Mouse (Mus musculus) limb, embryonic 13.5 days (tissue): ENCODE measurements around the gene Lysmd3. TPM values are rescaled to one million over a fixed set of nuclear protein-coding genes. Genes with fewer than 3 reads are reported as not detected.
"Not testable (repeated sequence)": the region's sequence is repeated elsewhere in the genome, so short reads cannot be mapped to it uniquely, and the experiment has no call there.

Experiments
- ATAC-seq: fragments of 200-750 bp; cut with Nextera tagmentation; 2 replicates; pipeline ENCODE4 v1.8.0; 2017; ENCODE audit warnings: low read depth, moderate number of reproducible peaks, moderate TSS enrichment; ENCODE audit not compliant: low FRiP score
- H3K27ac ChIP-seq: fragments of 300-500 bp; sonication (generic); 2 replicates; pipeline ENCODE4 v1.5.1; 2015; ENCODE audit warnings: inconsistent platforms, mild to moderate bottlenecking, moderate library complexity
- H3K27me3 ChIP-seq: fragments of 300-500 bp; sonication (generic); 2 replicates; pipeline ENCODE4 v1.6.1; 2015; ENCODE audit warnings: mild to moderate bottlenecking, inconsistent platforms
- H3K36me3 ChIP-seq: fragments of 300-500 bp; sonication (generic); 2 replicates; pipeline ENCODE4 v1.6.1; 2015; ENCODE audit warnings: inconsistent platforms, mild to moderate bottlenecking, moderate library complexity
- H3K4me1 ChIP-seq: fragments of 300-500 bp; sonication (generic); 2 replicates; pipeline ENCODE4 v1.6.1; 2015; ENCODE audit warnings: inconsistent platforms
- H3K4me2 ChIP-seq: fragments of 300-500 bp; sonication (generic); replicated peaks from 2 replicates; pipeline ENCODE4 v1.6.1; 2015; ENCODE audit warnings: inconsistent platforms, mild to moderate bottlenecking, moderate library complexity
- H3K4me3 ChIP-seq: fragments of 300-500 bp; sonication (generic); 2 replicates; pipeline ENCODE4 v1.5.1; 2015; ENCODE audit warnings: moderate library complexity, mild to moderate bottlenecking, inconsistent platforms
- H3K9ac ChIP-seq: fragments of 300-500 bp; sonication (generic); 2 replicates; pipeline ENCODE4 v1.6.1; 2015; ENCODE audit warnings: mild to moderate bottlenecking, inconsistent platforms
- H3K9me3 ChIP-seq: fragments of 300-500 bp; sonication (generic); 2 replicates; pipeline ENCODE4 v1.6.1; 2016; ENCODE audit warnings: inconsistent platforms
- WGBS: fragments of 180-500 bp; shearing (Covaris S2); methylation state at CpG from one replicate; pipeline ENCODE4 v1.1.7; 2015; 5-methylcytosine and 5-hydroxymethylcytosine counted together
- polyA plus RNA-seq: library from polyadenylated mRNA; unstranded; fragments of >200 nt; fragmentation: Nextera tagmentation; extraction: Ambion mirVana; gene quantifications from 2 replicates; pipeline ENCODE4 v1.2.1, GENCODE M21; 2015

Gene Lysmd3
- 29.5 and 31.2 TPM in 2 replicates for polyA plus RNA-seq

DNA sequence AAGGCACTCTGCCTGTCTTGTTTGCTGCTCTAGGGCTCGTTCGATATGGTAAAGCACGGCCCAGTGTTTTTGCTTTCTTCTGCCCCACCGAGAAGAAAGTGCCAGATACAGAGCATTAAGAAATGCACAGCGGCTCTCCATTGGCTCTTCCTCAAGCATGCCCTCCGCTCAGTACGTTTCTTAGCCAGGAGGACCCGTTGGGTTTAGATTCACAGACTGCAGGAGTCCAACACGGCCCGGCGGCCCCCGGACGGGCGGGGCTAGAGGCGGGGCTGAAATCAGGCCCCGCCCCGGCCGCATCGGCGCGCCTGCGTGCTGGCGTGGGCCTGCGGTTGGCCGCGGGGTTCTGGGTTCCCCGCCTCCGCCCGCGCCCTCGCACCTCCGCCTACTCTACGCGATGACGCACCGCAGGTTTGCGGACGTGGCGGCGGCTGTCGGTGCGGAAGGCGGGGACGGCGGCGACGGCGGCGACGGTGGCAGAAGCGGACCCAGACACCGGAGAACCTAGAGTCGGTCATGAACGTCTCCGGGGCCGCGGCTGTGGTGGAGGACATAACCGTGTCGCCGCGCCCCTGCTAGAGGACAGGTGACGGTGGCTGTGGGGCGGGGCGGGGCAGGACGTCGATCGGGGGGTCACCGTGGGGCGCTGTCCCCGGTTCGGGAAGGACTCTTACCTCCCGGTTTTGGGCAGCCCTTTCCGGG is at the start of gene Lysmd3:
TSS of gene Lysmd3 (plus strand) at position 313 of the 702 bp plus-strand sequence.
- peak within 1 kb of the TSS; percentile 79 for H3K27ac ChIP-seq
- H3K4me1 ChIP-seq: peaks cover 14% of the 10 kb centered on the region
- H3K9ac ChIP-seq: peak within 1 kb of the TSS; percentile 82
- under 1% methylated on average over 72 of the region's 73 CpGs for WGBS
- peak; percentile 99 for ATAC-seq
- peaks cover 4% of the 10 kb centered on the region; the same call in 1 of the 2 replicates for H3K36me3 ChIP-seq
- H3K27me3 ChIP-seq: no peaks in the 10 kb centered on the region
- peak within 1 kb of the TSS; percentile 72 for H3K4me2 ChIP-seq
- H3K4me3 ChIP-seq: peak within 1 kb of the TSS; percentile 78
- no peaks in the 10 kb centered on the region for H3K9me3 ChIP-seq

DNA sequence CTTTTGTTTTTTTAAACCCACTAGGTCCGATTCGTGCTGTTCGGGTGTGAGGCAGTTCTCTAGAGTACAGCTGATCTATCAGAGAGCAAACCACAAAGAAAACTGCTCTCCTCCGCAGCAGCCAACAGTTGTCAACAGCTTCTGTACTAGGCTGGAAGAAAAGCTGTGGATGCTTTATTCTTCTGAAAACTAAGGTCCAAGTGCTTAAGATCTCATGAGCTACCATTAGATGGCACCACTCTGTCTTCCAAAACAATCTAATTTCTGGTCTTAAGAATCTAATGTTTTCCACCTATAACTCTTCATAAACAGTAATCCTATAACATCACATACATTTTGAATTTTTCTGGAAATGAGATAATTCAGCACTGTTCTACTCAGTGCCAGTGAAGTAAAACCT is 47.1 kb upstream of the Lysmd3 start:
- H3K4me3 ChIP-seq: no peak overlapping the region
- no peaks in the 10 kb centered on the region for H3K27me3 ChIP-seq
- ATAC-seq: no peak
- no peak overlapping the region for H3K9ac ChIP-seq
- H3K27ac ChIP-seq: no peak overlapping the region
- 89% methylated on average over 4 of the region's 4 CpGs for WGBS
- H3K4me2 ChIP-seq: no peak overlapping the region
- no peaks in the 10 kb centered on the region for H3K4me1 ChIP-seq
- no peaks in the 10 kb centered on the region for H3K36me3 ChIP-seq
- no peaks in the 10 kb centered on the region for H3K9me3 ChIP-seq

DNA sequence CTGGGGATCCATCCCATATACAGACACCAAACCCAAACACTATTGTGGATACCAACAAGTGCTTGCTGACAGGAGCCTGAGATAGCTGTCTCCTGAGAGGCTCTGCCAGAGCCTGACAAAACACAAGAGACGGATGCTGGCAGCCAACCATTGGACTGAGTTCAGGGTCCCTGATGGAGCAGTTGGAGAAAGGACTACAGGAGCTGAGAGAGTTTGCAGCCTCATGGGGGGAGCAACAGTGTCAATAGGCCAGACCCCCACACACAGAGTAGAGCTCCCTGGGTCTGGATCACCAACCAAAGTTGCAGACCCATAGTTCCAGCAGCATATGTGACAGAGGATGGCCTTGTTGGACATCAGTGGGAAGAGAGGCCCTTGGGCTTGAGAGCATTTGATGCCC is 29.6 kb upstream of the Lysmd3 start:
- H3K9ac ChIP-seq, H3K4me2 ChIP-seq, H3K36me3 ChIP-seq, H3K9me3 ChIP-seq, H3K27ac ChIP-seq, ATAC-seq, H3K4me3 ChIP-seq: not testable (repeated sequence)
- H3K27me3 ChIP-seq: peaks cover 16% of the 10 kb centered on the region
- H3K4me1 ChIP-seq: peaks cover 11% of the 10 kb centered on the region
- WGBS: 89% methylated on average over 1 of the region's 1 CpGs

DNA sequence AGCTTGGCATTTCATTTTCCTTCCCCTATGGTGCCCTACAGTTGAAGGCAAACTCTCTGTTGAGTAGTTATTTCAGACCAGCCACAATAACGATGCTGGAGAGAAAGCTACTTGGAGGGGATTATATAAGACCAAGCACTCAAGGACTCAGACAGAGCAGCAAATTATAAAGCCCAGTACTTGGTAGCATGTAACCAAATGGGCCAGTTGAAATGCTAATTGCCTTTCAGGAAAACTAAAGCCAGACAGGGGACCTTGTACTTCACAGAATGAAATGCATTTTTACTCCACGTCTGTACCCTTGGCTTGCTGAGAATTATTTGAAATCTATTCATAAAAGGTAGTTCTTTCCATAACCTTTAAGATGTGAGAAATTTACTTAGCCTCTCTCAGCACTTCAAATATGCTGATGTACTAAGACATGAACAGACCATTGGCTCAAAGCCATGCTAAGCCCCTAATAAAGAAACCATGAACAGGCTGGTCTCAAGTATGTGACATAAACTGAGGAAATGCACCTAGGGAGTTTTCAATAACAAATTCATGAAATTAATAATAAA is 28.8 kb upstream of the Lysmd3 start:
- Histone ChIP-seq H3K4me1 (peaks cover 16% of the 10 kb centered on the region), H3K4me2 (no peak overlapping the region), H3K36me3 (no peaks in the 10 kb centered on the region), H3K4me3 (no peak overlapping the region), H3K27me3 (peaks cover 24% of the 10 kb centered on the region), H3K9me3 (no peaks in the 10 kb centered on the region), H3K27ac (no peak overlapping the region), H3K9ac (no peak overlapping the region)
- ATAC-seq: no peak
- WGBS: 27% methylated on average over 2 of the region's 2 CpGs

DNA sequence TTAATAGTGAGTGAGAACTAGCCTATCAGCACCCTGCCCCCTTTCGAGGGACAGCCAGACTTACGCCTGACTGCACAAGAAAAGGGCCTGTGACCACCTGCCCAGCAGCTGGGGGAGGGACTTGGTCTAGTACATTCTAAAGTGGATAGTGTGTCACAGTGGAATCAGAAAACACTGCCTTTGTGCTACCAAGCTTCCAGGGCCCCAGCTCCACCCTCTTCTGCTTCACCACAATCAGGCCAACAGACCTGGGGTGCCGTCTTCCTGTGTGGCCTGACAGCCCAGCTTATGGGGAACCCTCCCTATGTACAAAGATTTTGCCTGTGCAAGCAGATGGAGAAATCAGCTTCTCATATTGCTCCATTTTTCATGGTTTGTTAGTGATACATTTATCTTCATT is 28.1 kb upstream of the Lysmd3 start:
- no peak overlapping the region for H3K9ac ChIP-seq
- no peak overlapping the region for H3K4me3 ChIP-seq
- H3K36me3 ChIP-seq: no peaks in the 10 kb centered on the region
- H3K9me3 ChIP-seq: no peaks in the 10 kb centered on the region
- WGBS: 64% methylated on average over 3 of the region's 3 CpGs
- no peak overlapping the region for H3K27ac ChIP-seq
- peaks cover 16% of the 10 kb centered on the region for H3K4me1 ChIP-seq
- H3K27me3 ChIP-seq: peaks cover 30% of the 10 kb centered on the region
- no peak for ATAC-seq
- H3K4me2 ChIP-seq: no peak overlapping the region

DNA sequence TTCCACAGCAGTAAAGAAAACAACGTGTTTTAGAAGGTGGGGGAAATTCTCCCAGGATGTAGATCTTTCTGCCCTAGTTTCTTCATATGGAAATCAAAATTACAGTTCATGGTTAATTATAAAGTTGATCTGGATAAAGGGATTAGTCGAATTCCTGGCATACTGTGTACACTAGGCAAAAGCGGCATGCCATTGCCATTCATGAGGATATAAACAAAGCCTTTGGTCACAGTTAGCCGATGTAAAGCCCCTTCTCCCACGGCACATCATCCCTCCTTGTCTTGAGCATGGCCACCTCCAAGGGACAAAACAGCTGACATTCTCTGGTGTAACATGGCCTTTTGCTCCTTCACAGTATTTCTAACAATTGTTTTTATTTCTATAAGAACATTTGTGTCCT is 26.9 kb upstream of the Lysmd3 start:
- no peaks in the 10 kb centered on the region for H3K36me3 ChIP-seq
- no peak overlapping the region for H3K9ac ChIP-seq
- ATAC-seq: no peak
- no peaks in the 10 kb centered on the region for H3K9me3 ChIP-seq
- no peak overlapping the region for H3K4me3 ChIP-seq
- H3K4me2 ChIP-seq: no peak overlapping the region
- H3K4me1 ChIP-seq: peaks cover 16% of the 10 kb centered on the region
- 75% methylated on average over 5 of the region's 5 CpGs for WGBS
- H3K27me3 ChIP-seq: peaks cover 34% of the 10 kb centered on the region
- no peak overlapping the region for H3K27ac ChIP-seq

DNA sequence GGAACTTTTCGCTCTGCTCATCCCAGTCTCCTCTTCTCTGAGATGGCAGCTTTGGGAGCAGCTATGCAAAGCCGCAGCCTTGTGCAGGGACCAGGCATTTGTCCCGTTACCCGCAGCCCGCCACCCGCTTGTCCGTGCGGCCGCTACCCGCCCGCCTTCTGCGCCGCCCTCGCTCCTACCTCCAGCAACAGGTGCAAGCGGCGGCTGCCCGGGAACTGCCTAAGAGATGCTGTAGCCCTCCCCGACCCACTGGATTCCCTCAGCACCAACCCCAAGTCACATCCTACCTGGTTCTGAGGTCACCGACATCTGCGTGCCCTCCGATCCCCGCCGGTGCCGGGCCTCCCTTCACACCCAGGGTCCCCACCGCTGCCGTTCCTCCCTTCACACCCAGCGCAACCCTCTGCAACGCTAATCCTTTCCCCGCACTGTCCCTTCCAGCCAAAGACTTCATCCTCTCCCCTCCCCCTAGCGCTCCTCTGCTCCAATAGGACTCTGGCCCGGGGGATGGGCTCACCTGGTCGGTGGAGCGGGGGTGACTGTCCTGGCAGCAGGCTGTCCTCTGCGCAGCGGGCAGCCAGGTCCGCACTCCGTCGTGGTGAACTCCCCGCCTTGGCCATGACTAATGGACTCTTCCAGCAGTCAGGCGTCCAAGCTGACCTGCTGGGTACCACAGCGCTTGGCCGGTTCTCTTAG is 24.6 kb upstream of the Lysmd3 start, which contains the start of gene Adgrv1:
TSS of gene Adgrv1 (minus strand) at position 435 of the 696 bp plus-strand sequence.
- WGBS: 1% methylated on average over 42 of the region's 42 CpGs
- peak within 1 kb of the TSS; percentile 56 for H3K9ac ChIP-seq
- no peaks in the 10 kb centered on the region for H3K9me3 ChIP-seq
- H3K36me3 ChIP-seq: no peaks in the 10 kb centered on the region
- H3K27me3 ChIP-seq: peaks cover 34% of the 10 kb centered on the region
- ATAC-seq: peak; percentile 95
- H3K4me3 ChIP-seq: peak within 1 kb of the TSS; percentile 48
- H3K27ac ChIP-seq: no peak within 1 kb of the TSS
- H3K4me1 ChIP-seq: peaks cover 16% of the 10 kb centered on the region
- peak within 1 kb of the TSS; percentile 80 for H3K4me2 ChIP-seq

DNA sequence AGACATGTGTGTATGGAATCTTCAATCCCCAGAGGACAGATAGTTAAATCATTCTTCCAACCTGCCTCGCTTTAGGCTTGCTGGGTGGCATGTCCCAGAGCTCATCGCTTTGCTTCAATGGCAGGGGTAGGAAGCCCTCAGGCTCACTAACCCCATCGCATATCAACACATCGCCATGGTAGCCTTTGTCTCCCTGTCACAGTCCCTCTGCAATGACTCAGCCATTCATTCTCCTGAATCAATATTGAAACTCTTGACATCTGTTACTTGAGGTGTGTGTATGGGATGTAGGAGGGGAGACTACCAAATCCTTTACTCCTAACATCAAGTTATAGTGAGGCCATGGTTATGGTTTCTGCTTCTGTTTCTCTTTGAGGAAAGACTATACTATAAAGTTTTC is 17.8 kb upstream of the Lysmd3 start:
- no peak overlapping the region for H3K4me2 ChIP-seq
- no peak overlapping the region for H3K4me3 ChIP-seq
- no peaks in the 10 kb centered on the region for H3K4me1 ChIP-seq
- no peak overlapping the region for H3K9ac ChIP-seq
- H3K27me3 ChIP-seq: peaks cover 2% of the 10 kb centered on the region
- H3K36me3 ChIP-seq: no peaks in the 10 kb centered on the region
- 46% methylated on average over 4 of the region's 4 CpGs for WGBS
- H3K27ac ChIP-seq: no peak overlapping the region
- no peaks in the 10 kb centered on the region for H3K9me3 ChIP-seq
- no peak for ATAC-seq

DNA sequence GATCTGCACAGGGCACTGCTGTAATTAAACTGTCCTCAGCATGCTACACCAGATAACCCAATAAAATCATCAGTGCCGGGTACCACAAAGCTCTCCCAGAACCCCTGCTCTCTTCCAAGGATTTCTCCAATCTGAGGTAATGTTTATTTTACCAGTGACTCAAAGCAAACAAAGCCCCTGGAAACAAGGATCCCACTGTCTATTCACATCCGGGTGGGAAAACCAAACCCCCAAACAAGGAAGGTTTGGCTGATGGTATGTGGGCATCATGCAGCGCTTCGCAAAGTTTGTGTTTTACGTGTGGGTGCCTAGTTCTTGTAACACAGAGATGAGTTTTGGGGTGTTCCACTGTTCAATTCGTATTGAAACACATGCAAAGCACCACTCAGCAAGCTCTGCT is 16.6 kb upstream of the Lysmd3 start:
- Histone ChIP-seq H3K4me3 (no peak overlapping the region), H3K9ac (no peak overlapping the region), H3K36me3 (no peaks in the 10 kb centered on the region), H3K4me2 (no peak overlapping the region), H3K4me1 (no peaks in the 10 kb centered on the region), H3K27me3 (no peaks in the 10 kb centered on the region), H3K9me3 (no peaks in the 10 kb centered on the region), H3K27ac (no peak overlapping the region; the same call in 1 of the 2 replicates)
- WGBS: 51% methylated on average over 6 of the region's 6 CpGs
- ATAC-seq: no peak

DNA sequence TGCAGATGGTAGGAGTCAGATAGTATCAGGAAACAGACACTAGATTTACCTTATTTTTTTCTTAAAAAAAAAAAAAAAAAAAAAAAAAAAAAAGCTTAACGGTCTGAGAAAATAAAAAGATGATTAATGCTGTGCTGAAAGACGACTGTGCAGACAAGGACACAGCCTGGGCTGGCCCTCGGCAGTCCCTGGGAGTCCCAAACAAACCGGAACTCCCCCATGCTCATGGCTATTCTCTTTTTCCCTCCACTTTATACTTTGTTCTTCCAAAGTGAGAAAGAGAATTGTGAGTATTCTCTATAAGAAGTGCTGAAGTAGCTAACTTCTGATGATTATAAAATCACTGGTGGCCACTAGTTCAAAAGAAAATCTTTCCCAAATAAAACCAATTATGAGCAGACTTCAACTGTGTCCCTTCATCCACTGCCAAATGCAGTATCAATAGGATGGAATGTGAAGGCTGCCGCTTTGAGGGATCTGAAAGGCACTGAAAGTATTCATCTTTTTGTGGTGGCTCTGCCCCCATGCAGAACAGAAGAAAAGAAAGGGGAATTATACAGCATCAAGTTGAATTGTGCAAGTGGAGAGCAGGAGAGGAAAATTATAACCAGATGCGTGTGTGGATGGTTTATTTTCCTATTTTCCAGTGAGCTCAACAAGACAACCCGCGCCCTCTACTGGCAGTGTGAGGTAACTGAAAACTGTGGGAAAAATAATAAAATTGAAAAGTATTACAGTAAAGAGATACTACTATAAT is 16.0 kb upstream of the Lysmd3 start:
- H3K4me1 ChIP-seq: no peaks in the 10 kb centered on the region
- H3K4me3 ChIP-seq: no peak overlapping the region
- no peak overlapping the region for H3K9ac ChIP-seq
- ATAC-seq: peak; percentile 79
- H3K27ac ChIP-seq: no peak overlapping the region
- H3K27me3 ChIP-seq: no peaks in the 10 kb centered on the region
- no peaks in the 10 kb centered on the region for H3K36me3 ChIP-seq
- 6% methylated on average over 8 of the region's 8 CpGs for WGBS
- no peaks in the 10 kb centered on the region for H3K9me3 ChIP-seq
- peak overlapping the region; percentile 46 for H3K4me2 ChIP-seq

DNA sequence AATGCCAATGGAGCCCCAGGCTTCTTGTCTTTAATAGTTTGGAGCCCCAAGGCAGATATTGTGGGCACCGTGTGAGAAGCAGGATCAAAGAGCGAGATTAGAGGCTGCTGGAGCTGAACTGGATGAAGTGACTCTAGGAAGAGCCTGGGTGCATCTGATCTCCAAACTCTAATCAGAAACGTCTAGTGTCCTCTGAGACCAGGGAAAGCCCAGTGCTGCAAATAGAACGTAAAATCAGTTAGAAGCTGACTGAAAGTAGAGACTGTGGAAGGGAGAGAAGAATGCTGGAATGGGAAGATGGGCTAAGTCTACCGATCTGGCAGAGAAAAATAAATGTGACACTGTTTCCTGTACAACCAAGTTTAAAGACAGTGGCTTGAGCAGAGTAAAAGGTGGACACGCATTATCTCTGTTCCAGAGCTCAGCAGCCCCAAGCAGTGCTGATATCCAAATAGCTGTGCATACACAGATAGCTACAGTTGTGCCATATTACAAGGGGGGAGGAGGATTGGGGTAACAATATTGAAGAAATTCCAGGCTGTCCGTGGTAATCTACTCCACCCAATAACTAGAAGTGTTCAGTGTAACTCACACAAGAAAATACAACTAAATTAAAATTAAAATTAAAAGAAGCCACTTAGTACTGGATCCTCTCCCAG is 14.8 kb upstream of the Lysmd3 start:
- Histone ChIP-seq H3K27me3 (no peaks in the 10 kb centered on the region), H3K9ac (no peak overlapping the region), H3K4me1 (no peaks in the 10 kb centered on the region), H3K4me3 (no peak overlapping the region), H3K9me3 (no peaks in the 10 kb centered on the region), H3K27ac (no peak overlapping the region), H3K4me2 (no peak overlapping the region), H3K36me3 (no peaks in the 10 kb centered on the region)
- no peak for ATAC-seq
- WGBS: 57% methylated on average over 7 of the region's 7 CpGs
